Mouse (Mus musculus) cerebellum, postnatal 36 days (tissue): ENCODE results near the gene Mark4.

ENCODE experiments used
- DNase-seq, 2 experiments: peaks; one replicate each; pipeline ENCODE4 v3.0.0; 2021 to 2022; ENCODE audit warnings: mixed read lengths in 2 of 2

Gene Mark4

DNA sequence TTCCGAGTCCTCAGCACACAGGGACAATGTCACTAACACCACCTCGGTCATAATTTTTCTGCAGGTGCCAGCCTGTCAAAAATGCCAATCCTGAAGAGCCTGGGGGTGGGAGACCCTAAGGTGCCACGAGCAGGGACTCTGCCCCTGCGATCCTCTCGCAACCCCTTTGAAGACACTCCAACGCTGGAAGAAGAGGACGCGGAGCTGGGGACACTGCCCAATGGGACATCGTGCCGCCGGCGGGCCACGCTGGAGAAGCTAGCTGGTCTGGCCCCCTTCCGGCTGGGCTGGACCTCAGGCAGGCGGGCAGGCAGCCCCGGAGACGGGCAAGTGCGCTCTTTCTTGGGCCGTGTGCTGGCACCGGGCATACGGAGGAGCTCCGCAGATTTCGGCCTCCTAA lies 10.8 kb upstream of the Mark4 start:
- no peak for DNase-seq

- no peak for DNase-seq
These were observed 9.7 kb upstream of the Mark4 start for GRCm38 (mm10) chr7:19468279-19468678.

DNA sequence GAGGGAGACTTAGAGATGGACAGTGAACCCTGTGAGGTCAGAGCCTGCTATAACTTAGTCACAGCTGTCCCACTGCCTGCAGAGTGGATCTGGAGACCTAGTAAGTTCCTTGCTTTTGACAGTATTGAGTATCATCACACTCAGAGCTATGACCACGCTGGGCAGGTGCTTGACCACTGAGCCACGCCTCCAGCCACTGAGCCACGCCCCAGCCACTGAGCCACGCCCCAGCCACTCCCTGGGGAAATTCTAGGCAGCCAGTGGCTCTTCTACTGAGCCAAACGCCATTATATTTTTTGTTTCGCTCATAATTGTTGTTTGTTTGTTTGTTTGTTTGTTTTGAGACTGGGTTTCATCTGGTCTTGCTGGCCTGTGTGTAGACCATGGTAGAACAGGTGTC lies 9.0 kb upstream of the Mark4 start:
- no peak for DNase-seq

GRCm38 (mm10) chr7:19466602-19467145 lies 8.1 kb upstream of the Mark4 start:
- no peak for DNase-seq

DNA sequence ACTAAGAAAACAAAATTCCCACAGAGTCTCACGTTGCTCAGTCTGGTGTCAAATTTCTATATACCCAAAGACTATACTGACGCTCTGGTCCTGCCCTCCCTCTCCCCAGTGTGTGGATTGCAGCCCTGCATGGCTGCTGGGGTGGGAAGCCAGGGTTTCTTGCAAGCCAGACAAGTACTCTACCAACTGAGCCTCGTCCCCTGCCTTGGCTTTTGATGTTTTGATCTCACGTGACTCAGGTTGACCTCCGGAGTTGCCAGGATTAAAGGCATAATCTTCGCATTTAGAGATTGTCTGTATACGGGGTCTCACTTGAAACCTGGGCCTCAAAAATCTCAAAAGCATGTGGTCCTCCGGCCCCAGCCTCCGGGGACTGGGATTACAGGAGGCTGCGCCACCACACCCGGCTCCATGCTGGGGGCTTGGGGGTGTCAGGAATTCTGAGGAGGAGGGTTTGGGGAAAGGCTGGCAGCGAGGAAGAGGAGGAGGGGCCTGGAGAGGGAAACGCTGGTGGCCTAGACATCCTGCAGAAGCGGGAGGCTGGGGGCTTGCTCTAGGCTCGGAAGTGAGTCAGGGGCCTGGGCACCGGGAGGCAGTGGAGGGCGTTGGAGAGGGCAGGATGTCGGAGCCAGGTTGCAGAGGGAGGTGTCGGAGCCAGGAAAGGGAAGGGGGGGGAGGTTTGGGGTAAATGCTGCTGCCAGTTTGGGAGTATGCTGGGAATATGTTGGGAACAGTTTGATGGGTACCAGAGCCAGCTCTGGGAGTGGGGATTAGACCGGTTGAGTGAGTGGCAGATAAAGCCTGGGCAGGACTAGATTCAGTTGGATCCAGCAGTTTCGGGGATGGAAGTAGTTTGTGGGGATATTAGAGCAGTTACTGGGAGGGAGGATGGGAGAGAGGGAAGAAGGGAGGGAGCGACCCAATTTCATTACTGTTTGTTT lies 6.0 kb upstream of the Mark4 start:
- no peak for DNase-seq

- DNase-seq: no peak
These were observed 4.3 kb upstream of the Mark4 start, which contains the start of gene Exoc3l2 for GRCm38 (mm10) chr7:19462884-19463381. Gene Exoc3l2, plus strand, starts transcription at chr7:19463331.

GRCm38 (mm10) chr7:19462443-19462842 lies 3.8 kb upstream of the Mark4 start:
- DNase-seq: no peak

GRCm38 (mm10) chr7:19461488-19461887 lies 2.9 kb upstream of the Mark4 start:
- peak; percentile 71 to 79 for DNase-seq

DNA sequence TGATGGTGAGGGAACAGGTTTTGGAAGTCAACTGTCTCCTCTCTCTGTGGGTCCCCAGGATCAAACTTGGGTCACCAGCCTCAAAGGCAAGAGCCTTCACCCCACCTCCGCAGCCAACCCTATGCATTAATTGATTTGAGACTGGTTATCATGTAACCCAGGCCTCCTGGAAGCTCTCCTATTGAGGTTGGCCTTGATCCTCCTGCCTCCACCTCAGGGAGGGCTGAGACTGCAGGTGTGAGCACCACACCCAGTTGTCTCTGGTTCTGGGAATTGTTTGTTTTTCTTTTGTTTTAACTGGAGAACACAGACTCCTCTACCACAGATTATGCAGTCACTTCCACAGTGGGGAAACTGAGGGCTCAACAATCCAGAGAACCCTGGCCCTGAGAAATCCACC lies 1.9 kb upstream of the Mark4 start:
- no peak for DNase-seq

- no peak for DNase-seq
These were observed 686 bp upstream of the Mark4 start for GRCm38 (mm10) chr7:19459144-19459870.

DNA sequence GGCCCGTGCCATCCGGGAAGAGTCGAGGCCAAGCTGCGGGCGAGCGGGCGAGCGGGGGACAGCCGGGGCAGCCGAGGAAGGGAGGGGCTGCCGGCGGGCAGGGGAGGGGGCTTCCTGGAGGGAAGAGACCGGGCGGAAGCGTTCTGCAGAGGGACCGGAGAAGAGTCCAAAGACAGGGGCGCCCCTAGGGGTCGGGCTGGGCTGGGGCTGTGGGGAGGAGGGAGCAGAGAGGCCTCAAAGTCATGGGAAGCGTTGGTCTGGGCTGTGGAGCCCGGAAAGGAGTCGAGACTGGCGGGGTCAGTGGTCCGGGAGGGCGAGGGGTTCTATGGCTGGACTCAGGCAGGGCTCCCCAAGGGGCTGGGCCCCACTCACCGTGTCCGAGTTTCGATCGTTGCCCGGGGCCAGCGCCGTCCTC lies 542 bp downstream of the Mark4 start:
- DNase-seq: peak in 1 of 2 experiments; percentile 22

DNA sequence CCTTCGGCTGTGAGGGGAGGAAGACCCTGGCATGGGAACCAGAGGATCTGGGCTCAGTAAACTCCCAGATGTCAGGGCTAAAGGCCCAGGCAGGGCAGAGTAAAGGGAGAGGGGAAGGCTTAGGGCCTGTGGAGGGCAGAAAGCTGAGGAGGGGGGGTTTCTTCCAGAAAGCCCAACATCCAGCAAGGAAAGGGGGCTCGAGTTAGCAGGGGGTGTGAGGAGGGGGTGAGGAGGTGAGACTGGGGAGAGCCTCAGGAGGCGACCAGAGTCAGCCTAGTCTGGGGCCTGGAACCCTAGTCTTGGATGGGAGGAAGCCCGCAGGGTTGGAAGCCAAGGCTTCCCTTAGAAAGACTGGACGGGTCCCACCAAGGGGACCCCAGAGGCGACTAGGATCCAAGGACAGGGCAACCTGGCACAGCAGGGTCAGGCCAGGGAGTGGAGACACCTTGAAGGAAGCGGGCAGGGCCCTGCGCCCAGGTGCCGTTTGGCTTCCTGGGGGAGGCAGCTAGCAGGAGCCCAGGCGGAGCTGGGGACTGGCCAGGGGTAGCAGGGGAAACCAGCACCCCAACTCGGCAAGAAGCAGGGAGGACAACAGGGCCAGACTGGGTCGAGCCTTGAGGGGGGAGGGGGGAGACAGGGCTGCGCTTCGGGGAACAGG lies 1.1 kb downstream of the Mark4 start:
- peak; percentile 17 to 35 for DNase-seq

DNA sequence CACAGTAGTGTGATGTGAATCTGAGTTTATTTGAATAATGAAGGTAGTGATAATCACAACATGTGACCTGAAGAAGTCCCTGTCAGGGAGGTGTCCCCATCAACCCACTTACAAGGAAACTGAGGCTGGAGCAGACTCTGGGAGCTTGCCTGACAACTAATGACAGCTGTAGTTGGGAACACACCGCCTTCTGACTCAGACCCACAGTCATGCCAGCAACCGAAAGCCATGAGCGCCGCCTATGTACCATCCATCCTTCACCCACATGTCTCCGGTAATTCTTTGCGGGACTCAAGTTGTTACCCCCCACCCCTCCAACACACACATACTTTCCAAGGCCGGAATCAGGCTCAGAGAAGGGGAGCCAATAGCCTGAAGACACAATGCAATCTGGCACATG lies 2.0 kb downstream of the Mark4 start:
- no peak for DNase-seq

- DNase-seq: peak in 1 of 2 experiments; percentile 25
These were observed 2.7 kb downstream of the Mark4 start for GRCm38 (mm10) chr7:19455819-19456495.

DNA sequence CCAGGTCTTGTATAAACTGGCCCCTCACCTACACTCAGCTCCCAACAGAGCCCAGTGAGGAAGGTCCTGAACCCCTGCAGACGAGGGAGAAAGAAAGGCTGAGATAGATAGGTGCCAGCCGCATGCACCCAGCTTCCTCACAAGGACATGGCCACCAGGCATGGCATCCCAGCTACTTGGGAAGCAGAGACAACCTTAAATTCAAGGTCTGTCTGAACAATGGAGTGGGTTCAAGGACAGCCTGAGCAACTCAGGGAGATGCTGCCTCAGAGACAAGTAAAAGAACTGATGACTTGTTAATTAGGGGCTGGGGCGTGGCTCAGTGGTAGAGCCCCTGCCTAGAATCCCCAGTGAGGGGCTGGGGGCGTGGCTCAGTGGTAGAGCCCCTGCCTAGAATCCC lies 3.4 kb downstream of the Mark4 start:
- DNase-seq: no peak

- DNase-seq: no peak
These were observed 9.5 kb downstream of the Mark4 start for GRCm38 (mm10) chr7:19449165-19449564.

DNA sequence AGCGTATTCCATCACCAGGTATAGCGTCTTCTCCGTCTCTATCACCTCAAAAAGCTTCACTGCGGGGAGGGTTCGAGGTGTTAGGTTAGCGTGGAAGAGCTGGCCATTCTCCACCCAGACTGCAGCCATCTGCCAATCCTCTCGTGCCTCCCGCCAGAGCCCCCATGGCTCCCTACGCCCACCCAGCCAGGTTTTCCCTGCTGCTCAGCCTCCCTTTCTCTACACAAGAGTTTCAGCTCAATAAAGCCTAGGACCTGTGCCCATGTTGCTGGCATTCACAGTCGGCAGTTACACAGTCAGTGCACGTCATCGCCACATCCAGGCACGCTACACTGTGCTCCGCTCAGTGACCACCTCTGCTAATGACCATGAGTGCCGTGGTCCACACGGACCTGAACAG lies 10.9 kb downstream of the Mark4 start:
- peak; percentile 58 to 70 for DNase-seq

GRCm38 (mm10) chr7:19444801-19445200 lies 13.8 kb downstream of the Mark4 start:
- DNase-seq: no peak

GRCm38 (mm10) chr7:19443344-19443743 lies 15.3 kb downstream of the Mark4 start:
- DNase-seq: peak; percentile 91 to 96

DNA sequence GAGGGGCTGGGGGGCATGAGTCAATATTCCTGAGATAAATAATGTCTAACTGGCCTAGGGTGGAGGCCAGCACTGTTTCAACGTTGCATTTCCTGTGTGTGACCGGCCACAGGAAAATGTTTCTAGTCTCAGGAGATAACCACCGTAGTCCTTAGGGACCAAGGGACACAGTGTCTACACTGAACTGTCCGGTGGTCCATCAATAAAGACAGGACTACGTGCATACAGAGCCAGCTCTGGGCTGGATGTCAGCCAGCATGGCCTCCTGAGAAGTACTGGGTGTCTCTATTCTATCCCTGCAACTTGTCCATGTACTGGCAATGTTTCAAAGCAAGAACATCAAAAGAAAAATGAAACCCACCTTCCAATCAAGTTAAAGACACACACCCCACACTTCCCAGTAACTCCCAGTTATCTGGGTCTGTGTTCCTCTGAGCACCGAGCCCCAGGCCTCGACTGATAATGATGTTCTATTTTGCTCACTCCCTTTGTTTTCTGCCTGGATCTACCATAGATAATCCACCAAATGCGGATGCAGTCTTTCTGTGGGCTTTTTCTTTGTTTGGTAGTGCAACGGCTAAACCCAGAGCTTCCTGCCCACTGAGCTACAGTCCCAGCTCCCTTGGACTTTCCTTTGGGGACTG lies 17.1 kb downstream of the Mark4 start:
- no peak for DNase-seq

DNA sequence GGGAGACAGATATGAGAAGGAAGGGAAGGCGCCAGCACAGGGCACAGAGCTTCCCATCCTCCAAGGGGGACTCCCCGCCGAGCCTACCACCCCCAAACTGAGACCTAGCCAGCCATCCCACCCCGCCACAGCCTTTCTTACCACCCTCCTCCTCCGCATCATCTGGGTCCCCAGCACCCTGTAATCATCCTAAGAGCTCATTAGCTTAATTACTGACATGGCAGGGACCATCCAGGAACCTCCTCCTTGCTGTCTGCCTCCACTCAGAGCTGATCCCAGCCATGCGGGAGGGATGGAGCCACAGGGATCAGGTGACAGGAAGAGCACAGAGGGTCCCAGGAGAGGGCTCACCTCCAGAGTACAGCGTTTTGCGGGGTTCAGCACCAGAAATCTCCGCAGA lies 21.6 kb downstream of the Mark4 start:
- no peak for DNase-seq

DNA sequence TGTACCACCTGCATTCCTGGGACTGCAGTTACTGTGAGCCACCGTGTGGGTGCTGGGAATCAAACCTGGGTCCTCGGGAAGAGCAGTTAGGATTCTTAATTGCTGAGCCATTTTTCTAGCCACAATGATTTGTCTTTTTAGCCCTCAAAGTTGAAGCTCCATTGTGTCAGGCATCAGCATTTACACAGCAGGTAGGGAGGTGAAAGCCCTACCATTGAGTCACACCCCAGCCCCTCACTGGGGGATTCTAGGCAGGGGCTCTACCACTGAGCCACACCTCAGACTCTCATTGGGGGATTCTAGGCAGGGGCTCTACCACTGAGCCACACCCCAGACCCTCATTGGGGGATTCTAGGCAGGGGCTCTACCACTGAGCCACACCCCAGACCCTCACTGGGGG lies 22.3 kb downstream of the Mark4 start:
- no peak for DNase-seq
